Comparison of ENCODE assay signal across 22 mouse cellular contexts in the genomic region with DNA sequence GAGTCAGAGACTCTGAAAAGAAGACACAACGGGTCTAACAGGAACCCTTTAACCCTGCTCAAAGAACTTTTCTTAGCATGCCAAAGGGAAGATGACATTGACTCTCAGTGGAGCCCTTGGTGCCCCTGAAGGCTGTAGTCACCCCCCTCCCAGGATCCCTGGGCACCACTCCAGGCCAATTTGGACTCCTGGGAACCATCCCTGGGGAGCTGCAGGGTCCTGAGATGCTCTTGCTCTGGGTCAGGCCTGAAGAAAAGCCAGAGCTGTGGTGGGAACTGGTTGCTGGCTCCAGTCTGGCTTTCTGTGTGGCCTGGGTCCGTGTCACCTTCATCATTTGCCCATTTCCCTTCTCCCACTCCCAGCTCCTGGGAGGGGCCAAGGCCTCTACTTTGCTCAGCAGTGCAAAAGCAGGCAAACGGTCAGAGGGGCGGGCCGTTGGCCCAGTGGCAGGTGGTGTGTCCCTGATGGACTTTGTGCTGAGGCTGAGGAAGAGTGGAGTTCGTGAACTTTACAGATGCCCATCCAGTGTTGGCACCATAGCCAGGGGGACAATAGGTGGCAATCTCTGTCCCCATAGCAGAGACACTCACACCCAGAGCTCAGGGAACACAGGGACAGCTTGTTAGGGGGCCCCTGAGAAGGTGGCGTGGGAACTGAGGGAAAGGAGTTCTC.
DNase-seq lines count a peak whose midpoint lies in the region; ATAC-seq and TF ChIP-seq lines count a peak whose summit lies in the region.
"Had no signal": no experiment of that assay in that cellular context is flagged by ENCODE, and none has a peak within 500 bp of the region (broad histone marks: within the 10 kb centered on the region; RNA-seq: fewer than 3 reads in every experiment).

No protein-coding gene starts in this region.

- TF ChIP-seq EP300 in stomach, postnatal 0 days (optimal IDR thresholded peaks at IDR 0.05), result no peak

- H3K27me3 ChIP-seq in stomach, postnatal 0 days (ENCODE audit: control insufficient read depth, insufficient read depth, low read length), result no peaks in the 10 kb centered on the region
- H3K27me3 ChIP-seq: embryonic facial prominence, embryonic 12.5 days; heart, embryonic 15.5 days; limb, embryonic 12.5 days; liver, embryonic 15.5 days; neural tube, embryonic 15.5 days had no signal

- H3K36me3 ChIP-seq in stomach, postnatal 0 days (ENCODE audit: control insufficient read depth, insufficient read depth, low read length), result no peaks in the 10 kb centered on the region
- H3K36me3 ChIP-seq: embryonic facial prominence, embryonic 12.5 days; heart, embryonic 15.5 days; limb, embryonic 12.5 days; liver, embryonic 15.5 days; neural tube, embryonic 15.5 days had no signal

- ATAC-seq in stomach, postnatal 0 days (ENCODE audit: low FRiP score, low TSS enrichment), result no peak

- no peak overlapping the region for H3K9ac ChIP-seq in stomach, postnatal 0 days (ENCODE audit: low read length)
- H3K9ac ChIP-seq: embryonic facial prominence, embryonic 12.5 days; heart, embryonic 15.5 days; hindbrain, embryonic 14.5 days; limb, embryonic 12.5 days; liver, embryonic 15.5 days; neural tube, embryonic 15.5 days had no signal

- H3K4me2 ChIP-seq in stomach, postnatal 0 days (replicated peaks; ENCODE audit: low read depth), result no peak overlapping the region
- H3K4me2 ChIP-seq: embryonic facial prominence, embryonic 12.5 days; heart, embryonic 15.5 days; hindbrain, embryonic 14.5 days; limb, embryonic 12.5 days; liver, embryonic 15.5 days; neural tube, embryonic 15.5 days had no signal

- no peak for TF ChIP-seq CTCF in stomach, postnatal 0 days (IDR thresholded peaks at IDR 0.05; ENCODE audit: low read depth)

- no peak overlapping the region for H3K4me3 ChIP-seq in stomach, postnatal 0 days (ENCODE audit: low read depth, low read length)
- H3K4me3 ChIP-seq: embryonic facial prominence, embryonic 12.5 days; heart, embryonic 15.5 days; layer of hippocampus, adult 2 months; limb, embryonic 12.5 days; liver, embryonic 15.5 days; neural tube, embryonic 15.5 days had no signal

- WGBS in stomach, postnatal 0 days, result 55% methylated on average over 7 of the region's 7 CpGs

- no peaks in the 10 kb centered on the region for H3K9me3 ChIP-seq in stomach, postnatal 0 days (ENCODE audit: control insufficient read depth, low read length)
- H3K9me3 ChIP-seq: embryonic facial prominence, embryonic 12.5 days; heart, embryonic 15.5 days; liver, embryonic 15.5 days; neural tube, embryonic 15.5 days had no signal

- peak; percentile 16 for DNase-seq in kidney, adult 18-20 months
- DNase-seq in kidney, postnatal 10 days, result no peak
- peak; percentile 94 for DNase-seq in retina, postnatal 1 day
- no peak for DNase-seq in retina, embryonic 14.5 days (ENCODE audit: low spot score)
- DNase-seq in kidney, postnatal 36 days, result peak; percentile 44 to 70
- peak; percentile 22 for DNase-seq in stomach, postnatal 0 days (ENCODE audit: low spot score)
- DNase-seq in layer of hippocampus, postnatal 36 days, result no peak
- no peak for DNase-seq in adrenal gland, adult 2 months
- DNase-seq: adrenal gland, postnatal 10 days; cerebellum, adult 18-20 months; cerebellum, postnatal 14 days; gastrocnemius, postnatal 36 days; heart, postnatal 36 days; lung, postnatal 4 days; thymus, postnatal 36 days had no signal

- H3K27ac ChIP-seq in stomach, postnatal 0 days (replicated peaks), result no peak overlapping the region
- H3K27ac ChIP-seq: embryonic facial prominence, embryonic 12.5 days; heart, embryonic 15.5 days; hindbrain, embryonic 14.5 days; layer of hippocampus, adult 2 months; limb, embryonic 12.5 days; liver, embryonic 15.5 days; neural tube, embryonic 15.5 days had no signal

- no peaks in the 10 kb centered on the region for H3K4me1 ChIP-seq in stomach, postnatal 0 days (replicated peaks; ENCODE audit: control insufficient read depth, insufficient read depth)
- H3K4me1 ChIP-seq: embryonic facial prominence, embryonic 12.5 days; heart, embryonic 15.5 days; liver, embryonic 15.5 days; neural tube, embryonic 15.5 days had no signal

Comparison
In these comparisons a context has a peak if more than half of its experiments do, and no peak if none do; other contexts are left out.
1. DNase-seq: peak in kidney, adult 18-20 months (single experiment), retina, postnatal 1 day (single experiment), kidney, postnatal 36 days (2 of 2) and stomach, postnatal 0 days (single experiment); none in kidney, postnatal 10 days (single experiment), retina, embryonic 14.5 days (single experiment), layer of hippocampus, postnatal 36 days (0 of 2) and adrenal gland, adult 2 months (single experiment).